Mouse (Mus musculus): ENCODE measurements around the gene Ints14.

GRCm38 (mm10) chr9:64940731-64941346, 19.9 kb upstream of the Ints14 start:
- no peak for TF ChIP-seq CTCF (IDR thresholded peaks at IDR 0.05; ENCODE audit: borderline replicate concordance, insufficient read depth, low read length)
- TF ChIP-seq POLR2A (IDR thresholded peaks at IDR 0.05; ENCODE audit: low read depth, low read length): no peak
